Mouse (Mus musculus) embryo, embryonic 10 days (tissue): ENCODE measurements at regions not wholly inside any gene's neighbourhood (a gene's known extent, or its start where the extent isn't known, plus 50 kb on each side); places are given as distances from the start of the nearest gene placed in this dataset.

ENCODE experiments used
- DNase-seq: peaks from one replicate; pipeline ENCODE4 v3.0.0-alpha.2; 2015; ENCODE audit warnings: low spot score

GRCm38 (mm10) chr3:102663711-102664110 is 70.6 kb upstream of the Tspan2 start:
- DNase-seq, result no peak

DNA sequence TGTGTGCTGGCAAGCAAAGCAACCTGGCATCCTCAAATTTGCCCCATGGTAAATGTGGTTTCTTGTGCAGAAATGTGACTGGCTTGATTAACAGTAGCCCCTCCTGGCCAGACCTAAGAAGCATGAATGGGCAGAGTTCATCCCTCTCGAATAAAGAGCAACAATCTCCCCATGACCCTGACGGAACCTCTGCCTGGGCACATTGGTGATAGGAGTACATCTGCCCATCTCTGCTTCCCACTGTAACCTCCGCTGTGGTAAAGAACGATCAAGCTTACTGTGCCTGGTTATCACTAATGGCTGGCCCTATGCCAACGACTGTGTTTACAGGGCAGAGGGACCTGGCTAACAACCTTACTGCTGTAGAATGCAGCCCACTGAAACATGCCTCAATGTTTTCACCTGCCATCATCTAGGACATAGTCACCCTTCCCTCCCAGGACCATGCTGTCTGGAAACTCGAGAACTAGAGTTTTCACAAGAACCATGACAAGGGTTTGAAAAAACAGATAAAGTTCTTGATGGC is 69.6 kb upstream of the Tspan2 start:
- no peak for DNase-seq

DNA sequence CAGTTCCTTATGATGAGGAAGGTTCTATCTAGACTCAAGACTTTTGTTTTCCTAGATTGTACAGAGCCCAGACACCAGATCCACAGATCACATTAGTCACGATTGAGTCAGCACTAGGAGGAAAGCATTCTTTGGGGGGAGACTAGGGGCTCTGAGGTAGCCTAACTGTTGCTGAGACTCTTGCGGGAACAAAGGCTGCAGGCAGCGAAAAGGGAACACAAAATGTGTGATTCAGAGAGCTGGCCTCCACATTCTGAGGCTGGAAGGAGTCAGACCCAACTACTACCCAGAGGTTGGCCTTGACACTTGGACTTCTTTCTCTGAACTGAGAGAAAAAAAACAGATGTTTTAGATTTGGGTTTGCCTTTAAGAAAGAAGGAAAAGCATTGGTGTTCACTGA is 66.5 kb upstream of the Tspan2 start:
- no peak for DNase-seq

- DNase-seq, result no peak
These were observed 65.8 kb upstream of the Tspan2 start for GRCm38 (mm10) chr3:102668556-102668955.

DNA sequence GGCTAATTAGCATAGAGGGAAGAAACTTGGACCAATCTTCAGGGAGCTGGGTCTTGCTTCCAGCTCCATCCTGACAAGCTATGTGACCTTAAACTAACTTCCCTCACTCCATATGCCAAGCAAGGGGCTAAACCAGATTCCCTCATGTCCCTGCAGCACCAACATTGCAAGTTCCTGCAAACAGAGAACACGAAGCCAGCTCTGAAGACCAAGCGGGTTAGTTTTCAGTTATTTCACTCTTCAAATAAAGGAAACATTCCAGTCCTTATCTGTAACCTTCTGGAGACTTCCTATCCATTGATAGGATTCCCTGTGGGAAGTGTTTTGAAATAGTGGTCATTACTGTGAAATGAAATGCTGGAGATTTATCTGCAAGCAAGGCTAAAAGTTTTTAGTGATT is 64.4 kb upstream of the Tspan2 start:
- DNase-seq, result no peak

DNA sequence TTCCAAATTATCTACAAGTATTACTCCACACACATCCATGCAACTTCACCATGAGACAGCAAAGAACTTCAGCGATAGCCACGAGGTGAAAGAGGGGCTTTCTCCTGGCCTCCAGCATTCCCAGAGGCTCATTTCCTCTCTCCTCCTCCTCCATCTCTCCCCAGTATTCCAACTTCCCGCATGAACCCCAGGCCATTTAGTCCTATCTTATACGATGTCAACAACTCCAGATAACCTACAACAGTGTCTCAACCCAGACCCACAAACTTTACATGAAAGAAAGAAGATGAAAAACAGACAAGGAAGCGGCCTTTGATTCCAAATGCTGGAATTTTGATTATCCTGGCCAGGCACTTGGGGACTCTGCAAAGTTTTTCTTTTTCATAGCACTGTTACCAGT is 63.8 kb upstream of the Tspan2 start:
- no peak for DNase-seq

DNA sequence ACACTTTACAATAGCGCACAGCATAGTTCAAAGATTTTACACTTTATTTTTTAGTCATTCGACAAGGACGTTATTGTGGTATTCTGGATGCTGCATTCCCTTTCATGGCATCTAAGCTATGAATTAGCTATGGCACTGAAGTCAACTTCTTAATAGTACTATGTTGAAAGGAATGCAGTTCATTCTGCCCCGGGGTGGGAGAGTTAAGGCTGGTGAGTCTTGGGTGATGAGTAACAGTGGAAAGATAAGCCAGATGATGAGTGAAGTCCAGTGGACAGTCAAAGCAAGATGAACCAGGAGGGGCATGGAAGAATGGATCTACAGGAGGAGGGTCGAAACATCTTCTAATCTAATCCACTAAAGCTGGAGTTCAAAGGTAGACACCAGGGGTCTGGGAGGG is 63.4 kb upstream of the Tspan2 start:
- no peak for DNase-seq

- no peak for DNase-seq
These were observed 60.8 kb upstream of the Tspan2 start for GRCm38 (mm10) chr3:102673506-102673905.

DNA sequence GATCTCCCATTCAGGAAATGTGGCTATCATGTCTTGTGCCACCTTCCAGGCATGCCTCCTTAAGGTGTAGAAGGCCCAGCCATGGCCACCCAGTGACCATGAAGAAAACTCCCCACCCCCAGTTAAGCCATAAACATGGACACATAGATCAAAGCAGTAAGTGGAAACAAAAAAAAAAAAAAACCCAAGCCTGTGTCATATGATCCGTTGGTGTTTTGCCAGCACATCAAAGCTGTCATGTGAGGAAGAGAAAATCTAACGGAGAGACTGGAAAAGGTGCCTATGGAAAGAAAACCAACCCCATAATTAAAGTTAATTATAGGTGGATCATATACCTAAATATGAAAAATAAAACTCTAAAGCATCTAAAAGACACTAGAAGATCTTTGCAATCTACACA is 60.3 kb upstream of the Tspan2 start:
- no peak for DNase-seq

GRCm38 (mm10) chr3:102676946-102677534 is 57.3 kb upstream of the Tspan2 start:
- DNase-seq, result no peak

- no peak for DNase-seq
These were observed 55.8 kb upstream of the Tspan2 start for GRCm38 (mm10) chr3:102678516-102678915.

DNA sequence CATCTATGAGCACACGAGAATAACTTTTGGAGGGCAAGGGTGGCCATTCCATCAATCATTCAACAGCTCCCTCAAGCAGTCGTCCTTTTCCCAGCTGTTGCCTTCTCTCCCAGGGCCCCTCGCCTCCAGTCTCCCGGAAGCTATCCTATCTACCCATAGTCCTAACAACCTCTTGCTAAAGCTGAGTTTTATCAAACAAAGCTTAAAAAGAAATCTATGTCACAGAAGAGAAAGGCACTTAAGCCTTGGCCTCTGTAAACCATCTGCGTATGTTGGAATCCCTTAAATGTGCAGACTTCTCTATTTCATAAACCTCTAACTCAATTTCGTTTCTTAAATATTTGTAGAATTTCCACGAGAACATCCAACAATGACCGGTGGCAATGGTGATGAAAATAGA is 51.9 kb upstream of the Tspan2 start:
- no peak for DNase-seq

- DNase-seq, result no peak
These were observed 50.8 kb upstream of the Tspan2 start for GRCm38 (mm10) chr3:102683541-102683940.
